Mouse (Mus musculus) frontal cortex, adult (tissue): ENCODE measurements at regions not wholly inside any gene's neighbourhood (a gene's known extent, or its start where the extent isn't known, plus 50 kb on each side); places are given as distances from the start of the nearest gene placed in this dataset.

ENCODE experiments used
- ATAC-seq: cut with Nextera tagmentation; 2 replicates; pipeline ENCODE4 v1.9.2; 2017; ENCODE audit warnings: mild to moderate bottlenecking, moderate library complexity, mixed read lengths; ENCODE audit not compliant: low TSS enrichment

DNA sequence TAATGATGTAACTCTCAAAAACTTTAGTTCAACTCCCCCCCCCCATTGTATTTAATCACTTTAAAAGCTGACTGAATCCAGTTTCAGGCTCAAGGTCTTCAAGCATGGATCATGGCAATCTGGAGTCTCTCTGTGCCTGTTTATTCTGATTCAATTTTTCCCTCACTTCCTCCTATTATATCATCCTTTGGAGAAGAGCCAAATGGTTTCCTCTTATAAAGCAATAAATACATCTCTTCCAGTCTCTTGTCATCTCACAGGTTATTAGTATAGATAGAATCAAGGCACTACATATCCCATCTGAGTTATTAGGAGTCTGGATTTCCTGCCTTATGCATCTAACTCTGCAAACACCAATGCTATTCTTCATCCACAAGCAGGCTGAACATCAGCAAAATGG, 530.2 kb upstream of the Pdcd1 start:
- no peak for ATAC-seq

DNA sequence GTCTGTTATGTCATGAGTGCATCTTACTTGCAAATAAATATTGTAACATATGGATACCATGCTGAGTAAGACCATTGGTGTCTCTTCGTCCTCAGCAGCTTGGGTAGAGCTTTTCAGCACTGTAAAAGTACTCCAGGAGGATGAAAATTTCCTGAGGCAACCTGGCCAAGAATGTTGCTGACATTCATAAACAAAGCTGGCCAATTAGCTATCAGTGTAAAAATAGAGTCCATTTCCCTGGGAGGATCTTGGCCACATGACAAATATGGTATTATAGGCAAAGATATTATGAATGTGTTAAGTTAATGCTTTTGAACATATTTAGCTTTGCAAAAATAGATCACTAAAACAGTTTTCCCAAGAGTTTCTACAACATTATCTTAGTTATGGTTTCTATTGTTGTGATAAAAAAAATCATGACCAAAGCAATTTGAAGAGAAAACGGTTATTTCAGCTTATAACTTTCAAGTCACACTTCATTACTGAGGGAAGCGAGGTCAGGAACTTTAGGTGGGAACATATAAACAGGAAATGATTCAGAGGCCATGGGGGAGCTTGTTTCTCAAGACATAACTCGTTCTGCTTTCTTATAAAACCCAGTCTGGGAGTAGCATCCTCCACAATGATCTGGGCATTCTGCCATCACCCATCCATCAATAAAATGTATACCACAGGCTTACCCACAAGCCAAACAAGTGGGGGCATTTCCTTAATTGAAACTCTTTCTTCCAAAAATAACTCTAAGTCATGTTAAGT, 529.5 kb upstream of the Pdcd1 start:
- no peak for ATAC-seq

DNA sequence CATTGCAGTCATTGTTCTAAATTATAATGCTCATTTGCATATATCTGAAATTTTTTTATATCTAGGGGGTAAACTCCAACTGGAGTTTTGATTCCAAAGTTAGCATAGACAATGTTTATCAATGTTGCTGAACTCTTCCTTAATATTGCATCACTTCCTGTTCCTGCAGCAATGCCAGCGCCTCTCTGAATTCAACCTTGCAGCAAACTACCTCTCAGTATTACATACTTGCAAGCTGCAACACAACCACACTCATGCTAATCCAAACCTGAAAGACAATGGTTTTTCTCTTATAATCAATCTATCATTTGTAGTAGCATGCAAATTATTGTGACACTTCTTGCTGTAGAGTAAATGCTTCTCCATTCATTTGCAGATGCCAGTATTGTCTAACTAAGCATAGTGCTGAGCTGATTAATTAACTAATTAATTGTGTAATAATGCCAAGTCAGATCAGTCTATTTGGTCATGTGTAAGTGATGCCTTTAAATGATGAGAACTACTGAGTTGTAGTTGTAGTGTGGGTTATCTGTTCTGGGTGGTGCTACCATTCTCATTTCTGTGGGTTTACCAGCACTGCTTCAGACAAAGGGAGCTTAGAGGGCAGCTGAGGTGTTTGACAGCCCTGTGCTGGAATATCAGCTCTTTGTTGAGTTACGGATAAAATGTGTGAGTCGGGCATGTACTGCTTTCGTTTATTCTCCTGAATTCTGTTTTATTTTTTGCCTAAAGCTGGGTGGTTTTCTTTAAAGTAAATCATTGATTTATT, 480.6 kb upstream of the Pdcd1 start:
- ATAC-seq, result no peak

DNA sequence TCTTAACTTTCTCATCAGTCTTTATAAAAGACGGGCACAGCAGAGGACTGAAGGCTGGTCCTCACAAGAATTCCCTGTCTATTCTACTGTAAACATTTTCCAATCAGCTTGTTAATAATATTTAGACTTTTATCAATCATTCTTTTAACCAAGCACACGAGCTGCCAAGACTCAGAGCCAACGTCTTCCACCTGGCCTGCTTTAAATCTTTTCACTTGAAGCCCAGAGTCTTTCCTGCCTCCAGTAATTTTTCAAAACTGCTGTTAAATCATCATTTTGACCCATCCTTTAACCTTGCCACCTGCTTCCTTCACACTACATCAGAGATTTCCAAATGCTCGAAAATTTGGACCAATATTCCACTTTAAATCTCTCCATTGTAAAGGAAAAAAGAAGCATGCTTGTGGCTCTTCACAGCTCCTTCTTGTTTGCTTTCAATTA, 451.7 kb upstream of the Pdcd1 start:
- ATAC-seq, result no peak

DNA sequence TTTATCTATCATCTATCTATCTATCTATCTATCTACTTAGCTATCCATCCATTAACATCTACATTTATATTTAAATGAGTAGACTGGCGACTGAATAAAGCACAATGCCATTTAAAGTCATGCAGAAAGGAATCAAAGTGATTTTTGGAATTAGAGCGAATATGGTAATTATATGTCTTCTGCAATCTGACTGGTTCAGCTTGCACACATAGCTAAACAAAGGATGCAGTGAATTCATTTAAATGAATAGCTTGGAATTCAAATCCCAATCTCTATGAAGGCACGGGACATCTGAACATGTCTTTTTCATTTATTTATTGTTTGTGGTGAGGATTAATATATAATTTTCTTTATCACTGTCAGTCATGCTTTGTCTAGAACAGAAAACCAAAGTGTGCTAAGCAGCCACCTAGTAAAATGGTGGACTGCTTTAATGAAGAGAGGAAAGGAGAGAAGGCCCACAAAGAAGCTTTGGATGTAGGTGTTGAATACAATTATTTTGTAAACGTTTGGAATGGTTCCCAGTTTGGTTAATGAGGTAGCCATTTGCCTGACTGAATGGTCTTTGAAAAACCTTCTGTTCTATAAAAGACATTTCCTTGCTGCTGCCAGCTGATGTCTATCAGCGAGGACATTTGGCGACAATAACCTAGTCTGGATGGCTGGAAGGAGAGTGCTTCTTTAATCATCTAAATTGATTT, 451.2 kb upstream of the Pdcd1 start:
- ATAC-seq, result no peak

DNA sequence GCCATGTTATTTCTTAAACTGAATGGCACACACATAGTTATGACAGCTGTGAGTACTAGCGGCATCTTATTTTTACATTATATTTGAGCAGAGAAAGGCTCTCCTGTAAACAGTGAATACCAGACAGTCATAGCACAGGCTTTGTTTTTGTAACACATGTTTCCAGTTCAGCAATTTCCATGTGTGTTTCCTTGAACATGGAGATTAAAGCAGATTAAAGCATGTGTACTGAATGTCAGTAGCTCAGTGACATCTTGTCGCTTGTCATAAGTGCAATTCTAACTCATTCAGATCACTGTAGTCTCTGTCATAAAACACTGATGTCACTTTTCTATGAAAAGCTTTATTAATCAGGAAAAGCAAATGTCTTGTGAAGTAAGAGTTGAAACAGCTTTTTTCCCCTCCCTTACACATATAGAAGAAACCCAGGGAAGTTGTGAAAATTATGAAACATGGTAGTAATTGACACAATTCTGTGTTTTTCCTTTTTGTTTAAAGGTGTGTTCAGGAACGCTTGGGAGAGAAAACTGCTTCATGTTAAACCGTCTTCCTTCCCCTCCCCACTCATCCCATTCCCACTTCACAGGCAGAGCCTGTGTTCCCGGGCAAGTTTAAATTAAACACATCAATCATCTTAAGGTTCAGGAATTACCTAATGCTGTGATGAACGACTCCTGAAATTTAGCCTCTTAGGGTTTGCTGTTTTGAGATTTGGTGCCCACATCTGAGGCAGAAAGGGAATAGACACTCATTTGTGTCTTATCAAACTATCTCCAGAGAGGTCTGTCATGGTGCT, 449.9 kb upstream of the Pdcd1 start:
- ATAC-seq, result no peak

DNA sequence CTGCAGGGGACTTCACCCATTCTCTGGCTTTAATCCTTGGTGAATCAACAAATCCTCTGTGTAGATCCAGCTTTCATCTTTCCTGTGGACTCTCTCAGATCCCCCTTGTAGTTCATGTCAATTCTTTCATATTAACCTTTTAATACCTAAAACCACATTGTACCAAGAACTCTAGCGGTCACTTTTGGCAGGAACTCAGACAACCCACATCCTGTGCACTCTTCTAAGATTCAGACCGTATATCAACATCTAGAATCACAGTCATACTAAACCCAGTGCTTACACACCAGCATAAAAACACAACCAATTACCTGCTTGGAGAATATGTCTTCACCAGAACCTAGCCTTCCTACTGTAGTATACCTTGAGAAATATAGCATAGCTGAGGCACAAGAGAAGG, 444.6 kb upstream of the Pdcd1 start:
- ATAC-seq, result no peak

DNA sequence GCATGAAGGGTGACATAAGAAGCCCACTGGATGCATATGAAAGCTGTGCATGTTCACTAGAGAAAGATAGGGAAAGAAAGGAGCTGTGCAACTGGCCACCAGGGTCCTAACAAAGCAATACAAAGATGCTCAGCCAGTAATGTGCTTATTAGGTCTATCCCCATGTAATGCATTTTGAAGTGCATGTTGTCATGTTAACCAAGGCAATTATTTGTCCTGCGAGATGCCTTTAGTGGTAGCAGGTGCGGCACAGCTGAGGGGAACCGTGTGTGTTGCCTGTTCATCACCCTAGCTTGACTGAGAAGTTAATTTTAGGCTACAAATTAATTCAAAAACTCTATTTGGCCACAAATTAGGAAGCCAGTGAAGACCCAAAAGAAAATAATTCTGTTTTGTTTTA, 444.0 kb upstream of the Pdcd1 start:
- no peak for ATAC-seq

DNA sequence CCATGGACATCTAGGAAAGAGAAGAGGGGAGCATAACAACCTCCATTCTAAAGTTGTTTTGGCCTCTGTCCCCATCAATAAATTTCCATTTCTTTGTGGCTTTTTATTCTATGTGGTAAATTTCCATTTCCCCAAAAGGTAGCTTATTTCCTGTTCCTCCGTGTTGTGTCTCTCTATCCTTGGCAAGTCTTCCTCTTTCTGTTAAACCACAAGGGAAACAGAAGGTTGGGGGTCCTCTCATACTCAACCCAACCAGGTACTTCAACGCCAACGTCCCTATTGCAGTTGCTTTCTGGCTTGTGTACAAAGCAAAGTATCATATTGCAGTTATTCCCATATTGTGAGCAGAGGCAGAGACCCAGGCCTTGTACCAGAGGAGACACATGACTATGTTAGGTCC, 434.7 kb upstream of the Pdcd1 start:
- ATAC-seq, result no peak

DNA sequence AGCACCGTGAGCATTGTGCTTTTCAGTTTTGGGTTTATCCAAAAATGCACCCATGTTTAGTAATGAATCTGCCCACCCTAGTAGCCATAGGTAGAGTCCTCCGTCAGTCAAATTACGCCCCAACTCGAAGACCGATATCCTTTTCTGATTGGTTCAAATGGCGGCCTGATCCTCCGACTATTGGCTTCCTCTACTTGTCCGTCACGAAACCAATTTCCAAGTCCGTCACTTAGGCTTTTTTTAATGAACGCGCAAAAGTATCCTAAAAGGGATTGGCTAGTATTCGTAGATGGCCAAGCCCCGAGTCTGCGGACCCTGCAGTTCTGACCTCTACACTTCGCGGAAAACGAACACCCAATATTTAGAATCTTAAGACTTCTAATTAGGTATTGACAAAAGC, 417.5 kb upstream of the Pdcd1 start:
- peak; percentile 100 for ATAC-seq

DNA sequence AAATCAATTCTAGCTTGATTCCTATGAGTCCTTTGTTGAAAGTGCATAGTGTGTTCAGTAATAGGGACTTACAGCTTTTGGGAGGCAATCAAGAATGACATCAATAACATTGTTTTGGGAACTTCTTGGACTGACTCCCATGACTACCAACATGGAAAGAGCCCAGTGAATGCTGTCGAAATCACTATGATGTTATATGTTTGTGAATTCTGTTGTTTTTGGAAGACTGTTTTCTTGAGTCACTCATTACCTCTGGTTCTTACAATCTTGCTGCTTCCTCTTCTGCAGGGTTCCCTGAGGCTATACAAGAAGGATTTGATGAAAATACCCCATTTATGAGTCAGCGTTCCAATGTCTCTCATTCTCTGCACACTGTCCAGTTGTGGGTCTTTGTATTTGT, 371.4 kb upstream of the Pdcd1 start:
- no peak for ATAC-seq

DNA sequence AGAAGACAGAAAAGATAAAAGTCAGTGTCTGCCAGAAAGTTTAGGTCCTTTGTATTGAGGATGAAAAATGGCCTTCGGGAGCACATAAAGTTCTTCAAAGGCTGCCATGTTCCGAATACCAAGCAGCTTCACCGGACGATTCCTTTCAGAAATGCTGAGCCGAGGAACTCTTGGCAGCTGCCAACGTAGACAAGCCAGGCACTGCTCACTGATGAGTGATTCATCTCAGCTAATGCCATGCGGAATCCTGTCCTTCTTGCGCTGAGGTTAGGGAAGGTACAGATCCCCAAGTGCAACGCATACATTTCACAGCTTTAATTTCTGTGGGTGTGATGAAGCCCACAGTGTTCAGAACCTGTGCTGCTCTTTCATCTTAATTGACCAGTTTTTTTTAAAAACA, 360.7 kb upstream of the Pdcd1 start:
- ATAC-seq, result peak; percentile 74

DNA sequence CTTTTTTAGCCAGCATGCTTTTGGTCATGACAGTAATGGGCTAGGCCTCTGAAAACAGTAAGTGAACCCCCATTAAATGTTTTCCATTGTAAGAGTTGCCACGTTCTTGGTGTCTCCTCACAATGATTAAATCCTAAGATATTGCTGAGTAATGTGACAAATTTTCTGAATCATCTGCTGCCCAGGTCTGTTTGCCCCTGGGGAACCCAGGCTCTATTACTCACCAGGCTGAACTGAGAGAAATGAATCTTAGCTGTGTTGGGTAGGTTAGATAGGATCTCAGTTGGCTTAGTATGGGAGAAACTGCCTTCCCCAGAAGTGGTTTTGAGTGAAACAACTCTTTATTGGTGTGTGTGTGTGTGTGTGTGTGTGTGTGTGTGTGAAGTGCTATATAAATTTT, 314.3 kb upstream of the Pdcd1 start:
- no peak for ATAC-seq

DNA sequence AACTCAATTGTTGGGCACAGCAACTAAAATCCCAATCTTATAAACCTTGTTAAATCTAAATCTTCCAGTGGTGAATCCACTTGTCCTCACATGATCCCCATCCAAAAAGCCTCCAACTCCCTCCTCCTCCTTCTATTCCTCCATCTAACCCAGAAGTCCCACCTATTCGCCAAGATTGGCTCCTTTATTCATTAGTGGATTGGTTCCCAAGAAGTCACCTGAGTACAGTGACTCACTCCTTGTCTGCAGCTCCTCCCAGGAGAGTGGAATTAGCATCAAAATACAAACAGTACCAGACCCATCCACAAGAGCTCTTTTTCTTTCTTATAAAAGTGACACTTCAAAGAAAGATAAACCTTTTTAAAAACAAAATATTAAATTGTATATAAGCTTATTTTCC, 304.6 kb upstream of the Pdcd1 start:
- ATAC-seq, result no peak

DNA sequence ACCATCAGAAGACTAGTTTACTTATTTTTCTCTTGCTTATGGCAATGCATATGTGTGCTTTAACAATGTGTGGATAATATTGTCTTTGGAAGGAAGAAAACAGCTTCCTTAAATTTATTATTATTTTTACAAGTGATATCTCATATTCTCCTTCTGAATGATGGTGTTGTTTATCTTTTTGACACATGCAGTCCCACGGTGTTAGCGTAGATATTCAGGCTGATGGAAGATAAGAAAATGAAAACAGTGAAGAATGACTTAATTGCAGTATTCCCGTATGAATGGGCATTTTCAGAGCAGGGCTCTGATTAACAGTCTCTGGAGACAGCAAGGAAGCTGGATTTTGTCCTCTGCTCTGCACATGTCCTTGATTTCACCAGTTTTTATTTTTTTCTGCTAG, 303.5 kb upstream of the Pdcd1 start:
- no peak for ATAC-seq

DNA sequence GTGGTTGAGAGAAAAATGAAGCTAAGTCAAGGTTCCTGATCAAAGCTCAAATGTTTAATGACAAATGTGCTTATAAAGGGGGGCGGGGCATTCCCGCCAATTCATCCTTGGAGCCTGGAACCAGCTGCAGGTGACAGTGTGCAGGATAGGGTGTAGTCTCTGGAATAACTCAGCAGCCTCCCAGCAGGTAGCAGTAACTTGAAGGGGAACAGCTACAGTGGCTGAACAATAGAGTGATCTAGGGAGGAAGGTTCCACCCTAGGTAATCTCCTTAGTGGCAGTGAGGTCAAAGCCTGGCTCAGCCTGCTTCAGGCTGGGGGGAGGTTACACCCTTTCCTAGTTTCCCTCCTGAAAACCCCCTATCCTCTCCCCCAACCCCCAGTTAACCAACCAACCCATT, 290.2 kb upstream of the Pdcd1 start:
- no peak for ATAC-seq

DNA sequence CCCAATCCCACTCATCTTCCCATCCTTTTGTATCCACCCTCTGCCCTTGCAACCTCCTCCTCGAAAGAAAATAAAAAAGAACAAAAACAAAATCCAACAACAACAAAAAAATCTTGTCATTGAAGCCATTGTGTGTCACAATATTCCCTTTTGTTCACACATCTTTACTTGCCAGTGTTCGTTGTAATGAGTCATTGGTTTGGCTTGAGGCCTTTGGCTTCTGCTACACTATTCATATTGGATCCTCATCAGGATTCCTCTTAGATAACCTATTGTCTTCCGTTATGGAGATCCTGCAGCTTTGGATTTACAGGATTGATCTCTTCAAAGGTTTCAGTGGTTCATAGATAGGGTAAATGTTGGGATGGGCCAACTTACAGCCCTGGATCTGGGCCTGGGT, 288.9 kb upstream of the Pdcd1 start:
- ATAC-seq, result peak; percentile 91

DNA sequence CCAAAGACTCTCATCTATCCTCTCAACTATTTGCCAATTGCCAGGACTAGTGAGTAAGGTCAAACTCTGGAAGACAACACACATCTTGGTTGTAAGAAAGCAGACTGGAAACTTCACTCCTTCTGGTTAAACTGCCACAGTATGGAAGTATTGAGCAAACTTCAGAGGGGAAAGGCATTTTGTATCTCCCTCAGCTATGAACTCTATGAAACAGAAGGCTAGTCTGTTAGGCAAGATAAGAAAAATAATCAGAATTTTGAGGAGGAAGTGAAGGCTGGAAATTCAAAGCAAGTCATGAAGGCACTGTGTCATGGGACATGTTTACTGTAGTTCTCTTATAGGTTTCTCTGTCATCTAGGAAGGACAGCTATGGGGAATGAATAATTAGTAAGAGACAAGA, 265.7 kb upstream of the Pdcd1 start:
- ATAC-seq, result no peak

DNA sequence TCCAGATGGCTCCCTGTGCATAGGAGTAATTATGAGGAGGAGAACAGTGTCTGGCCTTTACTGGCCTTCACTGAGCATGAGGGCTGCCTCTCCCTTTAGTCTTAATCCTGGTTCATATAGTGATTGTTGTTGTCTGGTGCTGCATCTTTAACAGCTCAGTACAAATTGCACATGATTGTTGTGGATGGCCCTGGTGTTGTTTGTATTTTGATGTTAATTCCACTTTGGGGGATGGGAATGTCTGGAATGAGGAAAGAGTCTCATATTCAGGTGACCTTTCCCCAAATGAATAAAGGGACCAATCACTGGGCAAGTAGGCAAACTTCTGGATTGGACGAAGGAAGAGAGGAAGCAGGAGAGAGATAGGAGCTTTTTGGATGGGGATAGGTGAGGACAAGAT, 246.0 kb upstream of the Pdcd1 start:
- no peak for ATAC-seq

DNA sequence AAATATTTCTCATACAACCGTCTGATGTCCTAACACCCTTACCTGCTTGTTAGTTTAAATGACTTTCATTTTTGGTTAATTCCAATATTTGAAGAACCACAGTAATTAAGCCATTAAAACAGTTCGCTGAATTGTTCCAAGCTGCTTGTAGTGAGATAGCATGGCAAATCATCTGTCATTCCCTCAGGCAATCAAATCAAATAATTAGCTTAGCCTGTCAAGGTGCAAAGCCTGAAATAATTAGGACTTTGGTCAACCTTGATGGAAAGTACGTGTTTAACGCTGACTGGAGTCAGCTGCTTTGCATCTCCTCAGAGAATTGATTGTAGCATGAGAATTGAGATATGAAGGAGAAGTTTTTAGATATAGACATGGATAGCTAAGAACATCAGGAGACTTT, 220.2 kb upstream of the Pdcd1 start:
- no peak for ATAC-seq

DNA sequence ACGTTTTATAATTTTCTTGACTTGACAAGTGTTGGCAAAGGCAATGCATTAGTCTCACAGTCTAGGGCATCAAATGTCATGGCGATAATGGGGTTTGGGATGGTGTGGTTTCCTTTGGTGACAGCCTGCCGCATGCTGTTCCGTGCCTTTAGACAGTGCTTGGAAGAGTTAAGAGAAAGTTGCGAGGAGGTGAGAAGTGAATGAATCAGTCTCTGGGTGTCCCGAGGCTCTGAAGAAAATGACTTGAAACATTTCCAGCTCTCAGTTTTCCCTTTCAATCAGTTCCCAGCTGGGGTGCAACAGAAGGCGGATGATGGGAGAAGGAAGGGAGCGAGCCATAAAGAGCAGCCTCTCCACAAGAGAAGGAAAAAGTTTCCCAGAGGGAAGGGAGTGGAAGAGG, 211.0 kb upstream of the Pdcd1 start:
- peak; percentile 95 for ATAC-seq

DNA sequence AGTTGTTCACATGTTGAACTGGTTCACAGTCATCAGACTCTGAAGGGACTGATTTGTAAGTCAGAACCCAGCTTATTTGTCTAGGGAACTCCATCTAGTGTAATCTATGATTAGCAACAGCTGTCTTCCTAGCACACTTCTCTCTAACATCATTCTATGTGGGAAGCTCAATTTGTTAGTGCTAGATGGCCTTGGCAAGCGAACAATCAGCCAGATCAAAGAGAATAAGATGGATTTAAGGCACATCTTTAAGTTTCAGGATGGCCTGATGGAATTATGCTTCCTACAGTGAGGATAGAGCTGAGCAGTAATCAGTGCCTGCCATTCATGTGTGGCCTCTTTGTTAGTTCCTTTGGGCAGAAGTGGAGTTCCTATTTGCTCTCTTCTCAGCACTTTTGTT, 183.1 kb upstream of the Pdcd1 start:
- no peak for ATAC-seq
